Mouse (Mus musculus): ENCODE measurements at regions not wholly inside any gene's neighbourhood (a gene's known extent, or its start where the extent isn't known, plus 50 kb on each side); places are given as distances from the start of the nearest gene placed in this dataset.
"Not testable (repeated sequence)": the region's sequence is repeated elsewhere in the genome, so short reads cannot be mapped to it uniquely, and the experiment has no call there.

GRCm38 (mm10) chr5:25639187-25639586 is 66.4 kb downstream of the Xrcc2 start:
- peak; percentile 16 to 49 for DNase-seq (ENCODE audit: low spot score in 2 of 2)

- DNase-seq (ENCODE audit: low spot score in 2 of 2): no peak
These were observed 67.5 kb downstream of the Xrcc2 start for GRCm38 (mm10) chr5:25638097-25638496.

- no peak for DNase-seq (ENCODE audit: low spot score in 2 of 2)
These were observed 72.6 kb downstream of the Xrcc2 start for GRCm38 (mm10) chr5:25632861-25633535.

- no peak for DNase-seq (ENCODE audit: low spot score in 2 of 2)
These were observed 75.9 kb downstream of the Xrcc2 start for GRCm38 (mm10) chr5:25629731-25630130.

GRCm38 (mm10) chr5:25628504-25628903 is 77.1 kb downstream of the Xrcc2 start:
- DNase-seq (ENCODE audit: low spot score in 2 of 2): no peak

GRCm38 (mm10) chr5:25627086-25627485 is 78.5 kb downstream of the Xrcc2 start:
- no peak for DNase-seq (ENCODE audit: low spot score in 2 of 2)

GRCm38 (mm10) chr5:25624029-25624428 is 81.6 kb downstream of the Xrcc2 start:
- no peak for DNase-seq (ENCODE audit: low spot score in 2 of 2)

- no peak for DNase-seq (ENCODE audit: low spot score in 2 of 2)
These were observed 85.8 kb downstream of the Xrcc2 start for GRCm38 (mm10) chr5:25619872-25620271.

- not testable (repeated sequence) for DNase-seq (ENCODE audit: low spot score in 2 of 2)
These were observed 86.3 kb downstream of the Xrcc2 start for GRCm38 (mm10) chr5:25619337-25619736.

GRCm38 (mm10) chr5:25614659-25615061 is 91.0 kb downstream of the Xrcc2 start:
- DNase-seq (ENCODE audit: low spot score in 2 of 2): no peak

GRCm38 (mm10) chr5:25613844-25614658 is 91.6 kb downstream of the Xrcc2 start:
- DNase-seq (ENCODE audit: low spot score in 2 of 2): peak; percentile 33 to 48

- DNase-seq (ENCODE audit: low spot score in 2 of 2): peak in 1 of 2 experiments; percentile 33
These were observed 93.5 kb downstream of the Xrcc2 start for GRCm38 (mm10) chr5:25612036-25612705.

- DNase-seq (ENCODE audit: low spot score in 2 of 2): peak; percentile 66 to 85
These were observed 94.0 kb downstream of the Cct8l1 start for GRCm38 (mm10) chr5:25609911-25610310.

- DNase-seq (ENCODE audit: low spot score in 2 of 2): no peak
These were observed 86.3 kb downstream of the Cct8l1 start for GRCm38 (mm10) chr5:25602123-25602522.

GRCm38 (mm10) chr5:25599363-25599762 is 83.5 kb downstream of the Cct8l1 start:
- DNase-seq (ENCODE audit: low spot score in 2 of 2): peak in 1 of 2 experiments; percentile 60

GRCm38 (mm10) chr5:25597786-25598185 is 81.9 kb downstream of the Cct8l1 start:
- DNase-seq (ENCODE audit: low spot score in 2 of 2): no peak

- no peak for DNase-seq (ENCODE audit: low spot score in 2 of 2)
These were observed 75.8 kb downstream of the Cct8l1 start for GRCm38 (mm10) chr5:25591709-25592108.

Measured in layer of hippocampus, adult 18-20 months (tissue).